Mouse (Mus musculus) layer of hippocampus, postnatal 14 days (tissue): ENCODE data around the gene Nceh1. TPM values are rescaled to one million over a fixed set of nuclear protein-coding genes. Genes with fewer than 3 reads are reported as not detected.
"Not testable (repeated sequence)": the region's sequence is repeated elsewhere in the genome, so short reads cannot be mapped to it uniquely, and the experiment has no call there.

Experiments used
- DNase-seq, 2 experiments: peaks; one replicate each; pipeline ENCODE4 v3.0.0; 2021 to 2022; ENCODE audit warnings: low spot score in 2 of 2, mixed read lengths in 1 of 2
- total RNA-seq, 2 experiments: library from RNA; stranded (reverse); gene quantifications; 2 replicates each; pipeline ENCODE4 v1.2.3; 2021

The Nceh1 gene
- total RNA-seq, 2 experiments from 2014 or later: 93.7 to 95.0 TPM

- not testable (repeated sequence) for DNase-seq
Observed at GRCm38 (mm10) chr3:27279286-27279925, 96.6 kb downstream of the Nceh1 start.

GRCm38 (mm10) chr3:27280280-27280749, 97.5 kb downstream of the Nceh1 start:
- no peak for DNase-seq

GRCm38 (mm10) chr3:27283071-27283713, 100.4 kb downstream of the Nceh1 start:
- DNase-seq: peak in 1 of 2 experiments; percentile 12

GRCm38 (mm10) chr3:27283796-27284195, 101.0 kb downstream of the Nceh1 start:
- no peak for DNase-seq

GRCm38 (mm10) chr3:27284227-27284626, 101.5 kb downstream of the Nceh1 start:
- DNase-seq: no peak

GRCm38 (mm10) chr3:27285072-27285471, 102.3 kb downstream of the Nceh1 start:
- DNase-seq: no peak

GRCm38 (mm10) chr3:27288301-27288700, 105.5 kb downstream of the Nceh1 start:
- no peak for DNase-seq

- DNase-seq: no peak
Observed at GRCm38 (mm10) chr3:27288909-27289308, 106.1 kb downstream of the Nceh1 start.

- no peak for DNase-seq
Observed at GRCm38 (mm10) chr3:27290285-27290684, 107.5 kb downstream of the Nceh1 start.

GRCm38 (mm10) chr3:27290945-27291344, 108.2 kb downstream of the Nceh1 start:
- not testable (repeated sequence) for DNase-seq

- DNase-seq: not testable (repeated sequence)
Observed at GRCm38 (mm10) chr3:27291411-27291810, 108.6 kb downstream of the Nceh1 start.

- no peak for DNase-seq
Observed at GRCm38 (mm10) chr3:27293645-27294385, 111.0 kb downstream of the Nceh1 start.

GRCm38 (mm10) chr3:27300451-27300850, 117.7 kb downstream of the Nceh1 start:
- DNase-seq: no peak

GRCm38 (mm10) chr3:27302339-27303022, 119.7 kb downstream of the Nceh1 start:
- DNase-seq: no peak

GRCm38 (mm10) chr3:27306815-27307214, 124.0 kb downstream of the Nceh1 start:
- no peak for DNase-seq

- peak in 1 of 2 experiments; percentile 22 for DNase-seq
Observed at GRCm38 (mm10) chr3:27310973-27311372, 128.2 kb downstream of the Nceh1 start.

- no peak for DNase-seq
Observed at GRCm38 (mm10) chr3:27311475-27311874, 128.7 kb downstream of the Nceh1 start.

- no peak for DNase-seq
Observed at GRCm38 (mm10) chr3:27314506-27315164, 131.9 kb downstream of the Nceh1 start.

- DNase-seq: no peak
Observed at GRCm38 (mm10) chr3:27316559-27317287, 134.0 kb downstream of the Nceh1 start, which contains the start of gene Tnfsf10. TSS of gene Tnfsf10 (plus strand) at chr3:27317028.
